Mouse (Mus musculus): Measurements from ENCODE around the gene Ykt6. TPM values are rescaled to one million over a fixed set of nuclear protein-coding genes. Genes with fewer than 3 reads are reported as not detected.
A peak's percentile ranks its signal among the peaks of the same experiment; 100 is the strongest.

Gene Ykt6
- polyA plus RNA-seq, 1 experiment from 2014 or later, result 108 TPM

- no peaks in the 10 kb centered on the region for H3K4me1 ChIP-seq (ENCODE audit: control insufficient read depth, insufficient read depth, low read length)
- no peak for ATAC-seq
- no peaks in the 10 kb centered on the region for H3K36me3 ChIP-seq (ENCODE audit: control insufficient read depth, insufficient read depth, low read length)
- no peak overlapping the region for H3K27ac ChIP-seq (ENCODE audit: low read length)
- H3K4me3 ChIP-seq (ENCODE audit: low read depth, low read length), result no peak overlapping the region
- H3K4me2 ChIP-seq (ENCODE audit: low read length), result no peak overlapping the region
- no peaks in the 10 kb centered on the region for H3K9me3 ChIP-seq (replicated peaks; ENCODE audit: control insufficient read depth, low read length, poor library complexity, severe bottlenecking)
- H3K27me3 ChIP-seq (ENCODE audit: control insufficient read depth, insufficient read depth, low read depth, low read length), result no peaks in the 10 kb centered on the region
- no peak overlapping the region for H3K9ac ChIP-seq (ENCODE audit: low read depth, low read length)
- 60% methylated on average over 6 of the region's 6 CpGs for WGBS
These were observed 12.5 kb upstream of the Ykt6 start for GRCm38 (mm10) chr11:5942966-5943365.

GRCm38 (mm10) chr11:5945096-5945495, 10.4 kb upstream of the Ykt6 start:
- no peak overlapping the region for H3K4me2 ChIP-seq (ENCODE audit: low read length)
- WGBS, result 78% methylated on average over 2 of the region's 2 CpGs
- H3K27me3 ChIP-seq (ENCODE audit: control insufficient read depth, insufficient read depth, low read depth, low read length), result no peaks in the 10 kb centered on the region
- H3K9ac ChIP-seq (ENCODE audit: low read depth, low read length), result no peak overlapping the region
- peaks cover 4% of the 10 kb centered on the region; the same call in 1 of the 2 replicates for H3K4me1 ChIP-seq (ENCODE audit: control insufficient read depth, insufficient read depth, low read length)
- no peaks in the 10 kb centered on the region for H3K36me3 ChIP-seq (ENCODE audit: control insufficient read depth, insufficient read depth, low read length)
- H3K27ac ChIP-seq (ENCODE audit: low read length), result no peak overlapping the region
- no peak for ATAC-seq
- no peaks in the 10 kb centered on the region for H3K9me3 ChIP-seq (replicated peaks; ENCODE audit: control insufficient read depth, low read length, poor library complexity, severe bottlenecking)
- no peak overlapping the region for H3K4me3 ChIP-seq (ENCODE audit: low read depth, low read length)

DNA sequence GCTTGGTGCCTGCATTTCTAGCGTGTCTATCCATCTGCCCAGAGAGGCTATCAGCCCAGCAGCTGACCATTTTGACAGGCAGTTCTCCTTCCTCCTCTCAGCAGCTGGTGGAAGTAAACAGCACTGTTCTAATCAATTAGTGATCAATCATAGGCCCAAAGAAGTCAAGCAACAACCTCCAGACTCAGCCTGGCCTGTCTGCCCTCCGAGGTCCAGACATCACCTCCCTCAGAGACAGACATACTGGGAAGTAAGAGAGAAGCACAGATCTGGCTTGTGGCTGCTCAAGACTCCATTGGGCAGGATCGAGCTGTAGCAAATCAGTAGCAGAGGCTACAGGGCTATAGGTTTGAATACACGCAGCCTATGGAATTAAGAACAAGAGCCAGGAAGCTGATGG, 7.7 kb upstream of the Ykt6 start:
- H3K27ac ChIP-seq (ENCODE audit: low read length), result no peak overlapping the region
- peaks cover 5% of the 10 kb centered on the region; the same call in 1 of the 2 replicates for H3K4me1 ChIP-seq (ENCODE audit: control insufficient read depth, insufficient read depth, low read length)
- 0 out of 2 replicates have a peak overlapping the region, but pooled peaks have one; percentile 12 for H3K4me2 ChIP-seq (ENCODE audit: low read length)
- 60% methylated on average over 4 of the region's 4 CpGs for WGBS
- H3K36me3 ChIP-seq (ENCODE audit: control insufficient read depth, insufficient read depth, low read length), result no peaks in the 10 kb centered on the region
- H3K9me3 ChIP-seq (replicated peaks; ENCODE audit: control insufficient read depth, low read length, poor library complexity, severe bottlenecking), result no peaks in the 10 kb centered on the region
- H3K9ac ChIP-seq (ENCODE audit: low read depth, low read length), result no peak overlapping the region
- no peaks in the 10 kb centered on the region for H3K27me3 ChIP-seq (ENCODE audit: control insufficient read depth, insufficient read depth, low read depth, low read length)
- no peak overlapping the region for H3K4me3 ChIP-seq (ENCODE audit: low read depth, low read length)
- no peak for ATAC-seq

GRCm38 (mm10) chr11:5948546-5949250, 6.8 kb upstream of the Ykt6 start:
- H3K9me3 ChIP-seq (replicated peaks; ENCODE audit: control insufficient read depth, low read length, poor library complexity, severe bottlenecking), result no peaks in the 10 kb centered on the region
- ATAC-seq, result no peak
- H3K36me3 ChIP-seq (ENCODE audit: control insufficient read depth, insufficient read depth, low read length), result no peaks in the 10 kb centered on the region
- peak overlapping the region; percentile 11; the same call in 1 of the 2 replicates for H3K9ac ChIP-seq (ENCODE audit: low read depth, low read length)
- WGBS, result 75% methylated on average over 9 of the region's 10 CpGs
- no peak overlapping the region for H3K4me2 ChIP-seq (ENCODE audit: low read length)
- peaks cover 5% of the 10 kb centered on the region; the same call in 1 of the 2 replicates for H3K4me1 ChIP-seq (ENCODE audit: control insufficient read depth, insufficient read depth, low read length)
- H3K4me3 ChIP-seq (ENCODE audit: low read depth, low read length), result no peak overlapping the region
- H3K27ac ChIP-seq (ENCODE audit: low read length), result no peak overlapping the region
- no peaks in the 10 kb centered on the region for H3K27me3 ChIP-seq (ENCODE audit: control insufficient read depth, insufficient read depth, low read depth, low read length)

- H3K9me3 ChIP-seq (replicated peaks; ENCODE audit: control insufficient read depth, low read length, poor library complexity, severe bottlenecking), result no peaks in the 10 kb centered on the region
- WGBS, result 53% methylated on average over 8 of the region's 8 CpGs
- peak; percentile 79 for ATAC-seq
These were observed 5.7 kb upstream of the Ykt6 start, which contains the start of gene Gck for GRCm38 (mm10) chr11:5949586-5950352. TSS of gene Gck (minus strand) at chr11:5950081.

DNA sequence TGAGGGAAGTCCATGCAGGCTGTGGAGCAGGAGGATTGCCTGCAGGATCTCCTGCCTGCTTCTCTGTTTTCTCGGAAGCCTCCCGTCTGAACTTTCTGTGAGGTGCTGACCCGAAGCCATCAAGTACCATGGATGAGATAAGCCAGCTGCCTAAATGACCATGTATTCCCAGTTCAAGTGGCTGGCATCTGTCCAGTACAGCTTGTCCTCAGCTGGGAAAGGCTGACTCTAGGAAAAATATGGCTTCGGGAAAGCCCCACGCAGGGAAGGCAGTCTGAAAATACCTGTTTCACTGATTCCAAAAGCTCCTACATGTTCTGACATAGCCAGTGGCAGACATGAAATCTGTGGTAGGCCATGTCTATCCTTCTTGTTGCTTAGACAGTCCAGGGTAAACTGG, 3.0 kb upstream of the Ykt6 start:
- no peak for ATAC-seq
- H3K36me3 ChIP-seq (ENCODE audit: control insufficient read depth, insufficient read depth, low read length), result no peaks in the 10 kb centered on the region
- 92% methylated on average over 5 of the region's 5 CpGs for WGBS
- no peaks in the 10 kb centered on the region for H3K9me3 ChIP-seq (replicated peaks; ENCODE audit: control insufficient read depth, low read length, poor library complexity, severe bottlenecking)
- no peak overlapping the region for H3K9ac ChIP-seq (ENCODE audit: low read depth, low read length)
- H3K4me3 ChIP-seq (ENCODE audit: low read depth, low read length), result no peak overlapping the region
- peaks cover 20% of the 10 kb centered on the region for H3K4me1 ChIP-seq (ENCODE audit: control insufficient read depth, insufficient read depth, low read length)
- H3K27ac ChIP-seq (ENCODE audit: low read length), result no peak overlapping the region
- H3K27me3 ChIP-seq (ENCODE audit: control insufficient read depth, insufficient read depth, low read depth, low read length), result no peaks in the 10 kb centered on the region
- H3K4me2 ChIP-seq (ENCODE audit: low read length), result no peak overlapping the region

More at GRCm38 (mm10) chr11:5949586-5950352, 5.7 kb upstream of the Ykt6 start, which contains the start of gene Gck:
- H3K4me1 ChIP-seq (ENCODE audit: control insufficient read depth, insufficient read depth, low read length), result peaks cover 7% of the 10 kb centered on the region
- H3K36me3 ChIP-seq (ENCODE audit: control insufficient read depth, insufficient read depth, low read length), result no peaks in the 10 kb centered on the region
- H3K27ac ChIP-seq (ENCODE audit: low read length), result no peak within 1 kb of the TSS; the same call in 1 of the 2 replicates
- no peak within 1 kb of the TSS for H3K4me3 ChIP-seq (ENCODE audit: low read depth, low read length)
- H3K27me3 ChIP-seq (ENCODE audit: control insufficient read depth, insufficient read depth, low read depth, low read length), result no peaks in the 10 kb centered on the region
- H3K9ac ChIP-seq (ENCODE audit: low read depth, low read length), result 0 out of 2 replicates have a peak within 1 kb of the TSS, but pooled peaks have one; percentile 11
- peak within 1 kb of the TSS; percentile 18; the same call in 1 of the 2 replicates for H3K4me2 ChIP-seq (ENCODE audit: low read length)

GRCm38 (mm10) chr11:5953130-5953765, 2.2 kb upstream of the Ykt6 start:
- H3K27me3 ChIP-seq (ENCODE audit: control insufficient read depth, insufficient read depth, low read depth, low read length), result no peaks in the 10 kb centered on the region
- H3K9ac ChIP-seq (ENCODE audit: low read depth, low read length), result no peak overlapping the region
- no peaks in the 10 kb centered on the region for H3K36me3 ChIP-seq (ENCODE audit: control insufficient read depth, insufficient read depth, low read length)
- no peak overlapping the region for H3K27ac ChIP-seq (ENCODE audit: low read length)
- H3K4me2 ChIP-seq (ENCODE audit: low read length), result no peak overlapping the region
- WGBS, result 36% methylated on average over 8 of the region's 8 CpGs
- no peak overlapping the region for H3K4me3 ChIP-seq (ENCODE audit: low read depth, low read length)
- ATAC-seq, result no peak
- H3K4me1 ChIP-seq (ENCODE audit: control insufficient read depth, insufficient read depth, low read length), result peaks cover 22% of the 10 kb centered on the region
- H3K9me3 ChIP-seq (replicated peaks; ENCODE audit: control insufficient read depth, low read length, poor library complexity, severe bottlenecking), result no peaks in the 10 kb centered on the region

DNA sequence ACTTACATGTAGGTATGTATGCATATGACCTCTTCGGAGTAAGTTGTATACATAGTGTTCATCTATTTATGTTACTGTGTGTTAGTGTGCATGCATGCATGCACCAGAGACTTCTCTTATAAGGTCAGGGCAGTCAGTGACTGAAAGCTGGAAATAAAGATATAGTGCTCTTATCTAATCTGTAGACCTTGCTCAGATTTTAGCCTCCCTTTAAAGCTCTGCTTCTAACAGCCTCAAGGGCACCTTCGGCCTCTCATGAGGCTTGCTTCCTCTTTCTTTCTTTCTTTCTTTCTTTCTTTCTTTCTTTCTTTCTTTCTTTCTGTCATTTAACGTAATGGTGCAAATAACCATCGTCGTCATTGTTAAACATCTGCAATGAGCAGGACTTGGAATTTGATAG, 1.1 kb upstream of the Ykt6 start:
- H3K4me1 ChIP-seq (ENCODE audit: control insufficient read depth, insufficient read depth, low read length), result peaks cover 22% of the 10 kb centered on the region
- no peak for ATAC-seq
- WGBS, result 84% methylated on average over 5 of the region's 5 CpGs
- H3K36me3 ChIP-seq (ENCODE audit: control insufficient read depth, insufficient read depth, low read length), result peaks cover 5% of the 10 kb centered on the region; the same call in 1 of the 2 replicates
- no peaks in the 10 kb centered on the region for H3K9me3 ChIP-seq (replicated peaks; ENCODE audit: control insufficient read depth, low read length, poor library complexity, severe bottlenecking)
- no peak overlapping the region for H3K9ac ChIP-seq (ENCODE audit: low read depth, low read length)
- H3K27me3 ChIP-seq (ENCODE audit: control insufficient read depth, insufficient read depth, low read depth, low read length), result no peaks in the 10 kb centered on the region
- no peak overlapping the region for H3K4me3 ChIP-seq (ENCODE audit: low read depth, low read length)
- H3K4me2 ChIP-seq (ENCODE audit: low read length), result no peak overlapping the region
- no peak overlapping the region; the same call in 1 of the 2 replicates for H3K27ac ChIP-seq (ENCODE audit: low read length)

Data from midbrain, embryonic 16.5 days (tissue).